In genomic region chr16:16829671-16830070, GRCm38 (mm10) we compare ENCODE assay signal across 12 mouse cellular contexts. TPM values are rescaled to one million over a fixed set of nuclear protein-coding genes. Genes with fewer than 3 reads are reported as not detected.
A peak's percentile ranks its signal among the peaks of the same experiment; 100 is the strongest.
DNase-seq lines count a peak whose midpoint lies in the region; ATAC-seq lines count a peak whose summit lies in the region.
"Had no signal": no experiment of that assay in that cellular context is flagged by ENCODE, and none has a peak within 500 bp of the region (broad histone marks: within the 10 kb centered on the region; RNA-seq: fewer than 3 reads in every experiment).

No protein-coding gene starts in this region.

- H3K4me3 ChIP-seq in kidney, embryonic 16.5 days (ENCODE audit: low read length) = no peak overlapping the region; the same call in 1 of the 2 replicates
- H3K4me3 ChIP-seq in forebrain, embryonic 12.5 days (replicated peaks) = no peak overlapping the region
- peak overlapping the region; percentile 81 for H3K4me3 ChIP-seq in hindbrain, embryonic 15.5 days
- peak overlapping the region; percentile 60; the same call in 1 of the 2 replicates for H3K4me3 ChIP-seq in midbrain, embryonic 14.5 days (replicated peaks; ENCODE audit: low read depth, low read length)
- H3K4me3 ChIP-seq: myocyte had no signal

- H3K9ac ChIP-seq in kidney, embryonic 16.5 days (replicated peaks; ENCODE audit: low read length) = no peak overlapping the region
- H3K9ac ChIP-seq in forebrain, embryonic 12.5 days = no peak overlapping the region
- H3K9ac ChIP-seq in hindbrain, embryonic 15.5 days = no peak overlapping the region
- H3K9ac ChIP-seq in midbrain, embryonic 14.5 days (replicated peaks; ENCODE audit: low read length) = no peak overlapping the region

- peak overlapping the region; percentile 87; the same call in 1 of the 2 replicates for H3K4me2 ChIP-seq in kidney, embryonic 16.5 days (replicated peaks; ENCODE audit: low read depth, low read length)
- H3K4me2 ChIP-seq in forebrain, embryonic 12.5 days = peak overlapping the region; percentile 87
- H3K4me2 ChIP-seq in hindbrain, embryonic 15.5 days = peak overlapping the region; percentile 88
- H3K4me2 ChIP-seq in midbrain, embryonic 14.5 days (ENCODE audit: low read length) = peak overlapping the region; percentile 80; the same call in 1 of the 2 replicates

- no peaks in the 10 kb centered on the region for H3K36me3 ChIP-seq in kidney, embryonic 16.5 days (ENCODE audit: insufficient read depth, low read length)
- no peaks in the 10 kb centered on the region for H3K36me3 ChIP-seq in forebrain, embryonic 12.5 days (replicated peaks)
- no peaks in the 10 kb centered on the region for H3K36me3 ChIP-seq in hindbrain, embryonic 15.5 days
- no peaks in the 10 kb centered on the region for H3K36me3 ChIP-seq in midbrain, embryonic 14.5 days (ENCODE audit: control insufficient read depth, insufficient read depth, low read length)

- 0 out of 2 replicates have a peak, but pooled peaks cover 5% of the 10 kb centered on the region for H3K4me1 ChIP-seq in kidney, embryonic 16.5 days (ENCODE audit: insufficient read depth, low read length)
- H3K4me1 ChIP-seq in forebrain, embryonic 12.5 days = peaks cover 5% of the 10 kb centered on the region; the same call in 1 of the 2 replicates
- no peaks in the 10 kb centered on the region for H3K4me1 ChIP-seq in hindbrain, embryonic 15.5 days (replicated peaks)
- H3K4me1 ChIP-seq in midbrain, embryonic 14.5 days (ENCODE audit: control insufficient read depth, insufficient read depth, low read length) = no peaks in the 10 kb centered on the region; the same call in 1 of the 2 replicates

- H3K9me3 ChIP-seq in kidney, embryonic 16.5 days (ENCODE audit: low read length) = no peaks in the 10 kb centered on the region
- no peaks in the 10 kb centered on the region for H3K9me3 ChIP-seq in forebrain, embryonic 12.5 days
- no peaks in the 10 kb centered on the region for H3K9me3 ChIP-seq in hindbrain, embryonic 15.5 days
- H3K9me3 ChIP-seq in midbrain, embryonic 14.5 days (ENCODE audit: control insufficient read depth, low read length) = no peaks in the 10 kb centered on the region

- H3K27me3 ChIP-seq in kidney, embryonic 16.5 days (ENCODE audit: insufficient read depth, low read length) = no peaks in the 10 kb centered on the region
- H3K27me3 ChIP-seq in forebrain, embryonic 12.5 days = no peaks in the 10 kb centered on the region
- no peaks in the 10 kb centered on the region for H3K27me3 ChIP-seq in hindbrain, embryonic 15.5 days
- no peaks in the 10 kb centered on the region for H3K27me3 ChIP-seq in midbrain, embryonic 14.5 days (ENCODE audit: control insufficient read depth, insufficient read depth, low read length)

- no peak overlapping the region for H3K27ac ChIP-seq in kidney, embryonic 16.5 days (ENCODE audit: low read length)
- no peak overlapping the region for H3K27ac ChIP-seq in forebrain, embryonic 12.5 days
- no peak overlapping the region for H3K27ac ChIP-seq in hindbrain, embryonic 15.5 days (replicated peaks)
- no peak overlapping the region for H3K27ac ChIP-seq in midbrain, embryonic 14.5 days (replicated peaks; ENCODE audit: low read depth, low read length)

- no peak for ATAC-seq in kidney, embryonic 16.5 days (ENCODE audit: low FRiP score, low TSS enrichment)
- no peak for ATAC-seq in forebrain, embryonic 12.5 days (ENCODE audit: low FRiP score)
- no peak; the same call in 1 of the 2 replicates for ATAC-seq in hindbrain, embryonic 15.5 days (ENCODE audit: low FRiP score, low read depth)
- ATAC-seq in midbrain, embryonic 14.5 days (ENCODE audit: low FRiP score, low TSS enrichment) = 0 out of 2 replicates have a peak, but pooled peaks have one; percentile 28

- no peak for DNase-seq in kidney, postnatal 14 days
- no peak for DNase-seq in midbrain, embryonic 14.5 days
- no peak for DNase-seq in layer of hippocampus, adult 8-10 months (ENCODE audit: low spot score in 2 of 2)
- no peak for DNase-seq in cerebellum, postnatal 36 days
- no peak for DNase-seq in left cerebral cortex, postnatal 36 days (ENCODE audit: low spot score in 2 of 2)

- WGBS in kidney, embryonic 16.5 days = 86% methylated on average over 3 of the region's 3 CpGs
- 84% methylated on average over 3 of the region's 3 CpGs for WGBS in forebrain, embryonic 12.5 days
- WGBS in hindbrain, embryonic 15.5 days = 86% methylated on average over 3 of the region's 3 CpGs
- WGBS in midbrain, embryonic 14.5 days = 91% methylated on average over 3 of the region's 3 CpGs

- intact Hi-C loops in left cerebral cortex, postnatal 36 days (cut with DNase I) = no loop called here

RNA-seq across cellular contexts. Expression of gene Spag6l, which starts 0.4 kb away (rescaled TPM):
- 0.95 and 1.2 TPM in 2 replicates for polyA plus RNA-seq in kidney, embryonic 16.5 days (2015; fragmentation: Nextera tagmentation; extraction: Ambion mirVana)
- 3.7 and 4.7 TPM in 2 replicates for polyA plus RNA-seq in forebrain, embryonic 12.5 days (2016; fragmentation: Nextera tagmentation; extraction: Ambion mirVana)
- 16.8 and 18.5 TPM in 2 replicates for polyA plus RNA-seq in hindbrain, embryonic 15.5 days (2015; fragmentation: Nextera tagmentation; extraction: Ambion mirVana)
- polyA plus RNA-seq in midbrain, embryonic 14.5 days (2014; fragmentation: Nextera tagmentation; extraction: Ambion mirVana) = 17.9 and 18.7 TPM in 2 replicates
- 10 to 100 TPM in 3 of 4 experiments, 1 to 10 TPM in 1; 8.6 to 13.3 (median 11.1) TPM for total RNA-seq in layer of hippocampus, adult 8-10 months (2022)
- total RNA-seq in left cerebral cortex, postnatal 36 days (2021) = 1 to 10 TPM; 6.0 to 6.9 TPM
- total RNA-seq: gastrocnemius, postnatal 4 days had no signal
- polyA plus RNA-seq: liver, embryonic 16.5 days; myocyte had no signal

RNA-seq across cellular contexts. Expression of gene Igll1, which starts 34.1 kb away (rescaled TPM):
- 0.46 TPM in 1 of 2 replicates, not detected in the other for polyA plus RNA-seq in kidney, embryonic 16.5 days (2015; fragmentation: Nextera tagmentation; extraction: Ambion mirVana)
- polyA plus RNA-seq in forebrain, embryonic 12.5 days (2016; fragmentation: Nextera tagmentation; extraction: Ambion mirVana) = 0.23 TPM in 1 of 2 replicates, not detected in the other
- polyA plus RNA-seq in hindbrain, embryonic 15.5 days (2015; fragmentation: Nextera tagmentation; extraction: Ambion mirVana) = 0.18 TPM in 1 of 2 replicates, not detected in the other
- not detected in 2 replicates for polyA plus RNA-seq in midbrain, embryonic 14.5 days (2014; fragmentation: Nextera tagmentation; extraction: Ambion mirVana)
- not detected for total RNA-seq in layer of hippocampus, adult 8-10 months (2022)
- total RNA-seq in left cerebral cortex, postnatal 36 days (2021) = not detected
- total RNA-seq: gastrocnemius, postnatal 4 days; layer of hippocampus, adult 18-20 months had no signal
- polyA plus RNA-seq: myocyte had no signal

RNA-seq across cellular contexts. Expression of gene Top3b, which starts 40.9 kb away (rescaled TPM):
- polyA plus RNA-seq in kidney, embryonic 16.5 days (2015; fragmentation: Nextera tagmentation; extraction: Ambion mirVana) = 73.0 and 77.2 TPM in 2 replicates
- polyA plus RNA-seq in forebrain, embryonic 12.5 days (2016; fragmentation: Nextera tagmentation; extraction: Ambion mirVana) = 64.3 and 66.5 TPM in 2 replicates
- polyA plus RNA-seq in hindbrain, embryonic 15.5 days (2015; fragmentation: Nextera tagmentation; extraction: Ambion mirVana) = 65.4 and 74.2 TPM in 2 replicates
- 67.5 and 71.9 TPM in 2 replicates for polyA plus RNA-seq in midbrain, embryonic 14.5 days (2014; fragmentation: Nextera tagmentation; extraction: Ambion mirVana)
- total RNA-seq in layer of hippocampus, adult 8-10 months (2022) = 10 to 100 TPM; 68.6 to 86.2 (median 73.0) TPM
- 10 to 100 TPM; 53.3 to 76.9 TPM for total RNA-seq in left cerebral cortex, postnatal 36 days (2021)

RNA-seq across cellular contexts. Expression of gene Vpreb1, which starts 41.0 kb away (rescaled TPM):
- polyA plus RNA-seq in kidney, embryonic 16.5 days (2015; fragmentation: Nextera tagmentation; extraction: Ambion mirVana) = 2.4 and 2.5 TPM in 2 replicates
- polyA plus RNA-seq in forebrain, embryonic 12.5 days (2016; fragmentation: Nextera tagmentation; extraction: Ambion mirVana) = 2.1 and 2.9 TPM in 2 replicates
- polyA plus RNA-seq in hindbrain, embryonic 15.5 days (2015; fragmentation: Nextera tagmentation; extraction: Ambion mirVana) = 0.52 and 1.0 TPM in 2 replicates
- 0.84 and 1.3 TPM in 2 replicates for polyA plus RNA-seq in midbrain, embryonic 14.5 days (2014; fragmentation: Nextera tagmentation; extraction: Ambion mirVana)
- total RNA-seq in layer of hippocampus, adult 8-10 months (2022) = 1 to 10 TPM in 1 of 4 experiments, not detected in 3; 1.9 TPM
- total RNA-seq in left cerebral cortex, postnatal 36 days (2021) = under 1 TPM in 1 of 2 experiments, not detected in 1; 0.77 TPM
- total RNA-seq: layer of hippocampus, adult 18-20 months had no signal

Comparison
In these comparisons a context has a peak if more than half of its experiments do, and no peak if none do; other contexts are left out.
1. H3K4me3 ChIP-seq: peak in hindbrain, embryonic 15.5 days (single experiment) and midbrain, embryonic 14.5 days (single experiment); none in kidney, embryonic 16.5 days (single experiment) and forebrain, embryonic 12.5 days (single experiment).
2. Peak in every context shown above with its lines, with median percentiles within 50 percentile points of each other: H3K4me2 ChIP-seq.